Mouse (Mus musculus): ENCODE measurements around the gene Ferd3l. TPM values are rescaled to one million over a fixed set of nuclear protein-coding genes. Genes with fewer than 3 reads are reported as not detected.

The Ferd3l gene
- not detected for polyA plus RNA-seq (2012; fragmentation: generic; extraction: Trizol)
- long read RNA-seq, experiment 1 = 0 reads
- long read RNA-seq, experiment 2 = 0 reads

DNA sequence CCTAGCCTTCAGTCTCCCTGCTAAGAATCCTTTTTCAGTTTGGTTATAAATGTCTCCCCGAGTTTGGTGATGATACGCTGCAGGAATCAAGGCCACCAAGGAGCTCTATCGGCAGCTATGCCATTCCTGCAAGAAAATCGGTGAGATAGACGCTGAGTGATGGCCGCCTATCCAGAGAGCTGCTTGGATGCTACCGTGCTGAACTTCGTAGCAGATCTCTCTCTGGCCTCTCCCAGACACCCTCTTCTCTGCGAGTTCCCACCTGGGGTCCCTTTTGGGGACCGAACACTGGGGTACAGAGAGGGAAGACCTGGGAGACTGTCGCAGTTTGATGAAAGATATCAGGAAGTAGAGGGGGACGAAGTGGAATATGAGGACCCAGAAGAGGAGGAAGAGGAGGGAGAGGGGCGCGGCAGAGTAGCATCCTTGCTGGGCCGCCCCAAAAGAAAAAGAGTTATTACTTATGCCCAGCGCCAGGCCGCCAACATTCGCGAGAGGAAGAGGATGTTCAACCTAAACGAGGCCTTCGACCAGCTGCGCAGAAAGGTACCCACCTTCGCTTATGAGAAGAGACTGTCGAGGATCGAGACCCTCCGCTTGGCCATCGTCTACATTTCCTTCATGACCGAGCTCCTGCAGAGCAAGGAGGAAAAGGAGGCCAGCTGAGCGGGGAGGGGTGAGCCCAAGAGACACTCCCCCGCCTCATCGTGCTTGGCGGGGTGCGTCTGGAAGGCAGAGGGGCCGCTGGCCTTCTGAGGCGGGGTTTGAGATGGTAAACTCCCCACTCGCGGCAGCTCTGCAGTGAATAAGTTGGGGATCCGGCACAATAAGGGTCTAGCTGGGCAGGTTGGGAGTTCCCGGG is at the start of gene Ferd3l:
Gene Ferd3l, plus strand, starts transcription at position 95 of the 862 bp plus-strand sequence.
- Histone ChIP-seq H3ac (ENCODE audit: control insufficient read depth, insufficient read length, low read depth) (no peak within 1 kb of the TSS), H3K79me2 (ENCODE audit: control insufficient read depth, insufficient read depth) (no peaks in the 10 kb centered on the region)
- TF ChIP-seq MYOD1 (IDR thresholded peaks at IDR 0.05; ENCODE audit: control insufficient read depth, insufficient read length, low read depth) (no peak), CEBPB (IDR thresholded peaks at IDR 0.05; ENCODE audit: low read depth) (no peak), USF1 (IDR thresholded peaks at IDR 0.05; ENCODE audit: low read depth) (no peak), MYOG (IDR thresholded peaks at IDR 0.05; ENCODE audit: control insufficient read depth, extremely low read depth, insufficient read length) (no peak), CTCF (IDR thresholded peaks at IDR 0.05; ENCODE audit: control insufficient read depth, insufficient read depth, insufficient read length) (no peak), MAX (IDR thresholded peaks at IDR 0.05) (no peak), FOSL1 (IDR thresholded peaks at IDR 0.05; ENCODE audit: insufficient read depth, low read length, poor library complexity, severe bottlenecking) (no peak)

DNA sequence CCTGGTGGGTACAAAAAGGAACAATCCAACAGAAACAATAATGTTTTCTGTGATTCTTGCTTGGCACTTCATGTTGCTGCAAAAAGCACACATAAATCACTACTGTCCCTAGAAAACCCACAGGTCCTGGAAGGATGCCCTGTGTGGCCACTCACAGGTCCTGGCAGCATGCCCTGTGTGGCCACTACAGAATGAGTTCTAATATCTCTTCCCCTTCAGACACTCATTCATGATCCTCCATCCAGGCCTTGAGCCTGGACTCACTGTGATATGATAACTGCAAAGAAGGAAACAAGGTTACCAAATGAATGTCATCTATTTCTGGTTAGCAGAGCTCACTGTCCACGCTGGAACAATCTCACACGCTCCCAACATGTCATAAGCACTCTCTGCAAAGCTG is 34.3 kb upstream of the Ferd3l start:
- Histone ChIP-seq H3K79me3 (ENCODE audit: low read depth) (no peaks in the 10 kb centered on the region), H3K4me3 (ENCODE audit: insufficient read depth, poor library complexity, severe bottlenecking) (no peak overlapping the region), H3K36me3 (ENCODE audit: control insufficient read depth, insufficient read depth) (no peaks in the 10 kb centered on the region), H3K27me3 (ENCODE audit: control insufficient read depth, insufficient read depth, insufficient read length) (no peaks in the 10 kb centered on the region), H3K79me2 (ENCODE audit: control insufficient read depth, insufficient read depth) (no peaks in the 10 kb centered on the region), H3ac (ENCODE audit: control insufficient read depth, insufficient read length, low read depth) (no peak overlapping the region)
- TF ChIP-seq CEBPB (IDR thresholded peaks at IDR 0.05; ENCODE audit: low read depth) (no peak), MYOG (IDR thresholded peaks at IDR 0.05; ENCODE audit: control insufficient read depth, extremely low read depth, insufficient read length) (no peak), FOSL1 (IDR thresholded peaks at IDR 0.05; ENCODE audit: insufficient read depth, low read length, poor library complexity, severe bottlenecking) (no peak), USF1 (IDR thresholded peaks at IDR 0.05; ENCODE audit: low read depth) (no peak), CTCF (IDR thresholded peaks at IDR 0.05; ENCODE audit: control insufficient read depth, insufficient read depth, insufficient read length) (no peak), MYOD1 (IDR thresholded peaks at IDR 0.05; ENCODE audit: control insufficient read depth, insufficient read length, low read depth) (no peak), MAX (IDR thresholded peaks at IDR 0.05) (no peak)

More for the DNA sequence above, at the start of gene Ferd3l:
- Histone ChIP-seq H3K4me3 (ENCODE audit: insufficient read depth, poor library complexity, severe bottlenecking) (no peak within 1 kb of the TSS), H3K36me3 (ENCODE audit: control insufficient read depth, insufficient read depth) (no peaks in the 10 kb centered on the region), H3K79me3 (ENCODE audit: low read depth) (no peaks in the 10 kb centered on the region), H3K27me3 (ENCODE audit: control insufficient read depth, insufficient read depth, insufficient read length) (peaks cover 17% of the 10 kb centered on the region)

DNA sequence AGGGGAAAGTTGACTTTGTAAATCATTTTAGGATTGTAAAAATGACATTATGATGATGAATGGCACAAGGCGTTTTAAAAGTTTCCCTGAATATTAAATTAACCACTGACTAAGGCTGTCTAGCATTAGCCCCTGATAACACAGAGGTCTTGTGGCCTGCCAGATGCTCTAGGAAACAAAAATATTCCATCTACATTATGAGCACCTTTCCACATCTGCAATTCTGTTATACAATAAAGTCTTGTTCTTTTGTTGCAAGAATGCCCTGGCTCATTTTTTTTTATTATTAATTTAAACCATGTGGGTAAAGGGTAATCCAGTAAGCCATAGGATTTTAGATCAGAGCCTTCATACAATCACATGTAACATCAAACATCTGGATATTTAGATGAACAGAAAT is 33.6 kb upstream of the Ferd3l start:
- Histone ChIP-seq H3K27me3 (ENCODE audit: control insufficient read depth, insufficient read depth, insufficient read length) (no peaks in the 10 kb centered on the region), H3K79me3 (ENCODE audit: low read depth) (no peaks in the 10 kb centered on the region), H3ac (ENCODE audit: control insufficient read depth, insufficient read length, low read depth) (no peak overlapping the region), H3K79me2 (ENCODE audit: control insufficient read depth, insufficient read depth) (no peaks in the 10 kb centered on the region), H3K36me3 (ENCODE audit: control insufficient read depth, insufficient read depth) (no peaks in the 10 kb centered on the region), H3K4me3 (ENCODE audit: insufficient read depth, poor library complexity, severe bottlenecking) (no peak overlapping the region)
- TF ChIP-seq CEBPB (IDR thresholded peaks at IDR 0.05; ENCODE audit: low read depth) (no peak), FOSL1 (IDR thresholded peaks at IDR 0.05; ENCODE audit: insufficient read depth, low read length, poor library complexity, severe bottlenecking) (no peak), CTCF (IDR thresholded peaks at IDR 0.05; ENCODE audit: control insufficient read depth, insufficient read depth, insufficient read length) (no peak), MYOG (IDR thresholded peaks at IDR 0.05; ENCODE audit: control insufficient read depth, extremely low read depth, insufficient read length) (no peak), MAX (IDR thresholded peaks at IDR 0.05) (no peak), MYOD1 (IDR thresholded peaks at IDR 0.05; ENCODE audit: control insufficient read depth, insufficient read length, low read depth) (no peak), USF1 (IDR thresholded peaks at IDR 0.05; ENCODE audit: low read depth) (no peak)

DNA sequence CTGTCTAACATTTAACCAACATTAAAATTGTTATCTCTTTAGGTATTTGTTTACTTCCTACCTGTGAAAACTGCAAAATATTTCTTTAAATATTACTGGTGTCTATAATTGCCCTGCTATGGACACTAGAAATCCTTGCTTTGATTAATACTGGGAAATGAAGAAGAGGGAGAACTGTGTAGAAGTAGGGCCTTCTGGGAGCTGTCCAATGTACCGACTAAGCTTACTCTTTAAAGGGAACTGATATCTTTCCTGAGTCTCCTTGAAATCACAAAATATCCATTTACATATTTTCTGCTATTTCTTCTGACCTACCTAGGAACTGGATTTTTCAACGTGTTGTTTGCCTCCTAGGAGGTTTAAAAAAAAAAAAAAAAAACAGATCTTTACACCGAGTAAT is 1.5 kb upstream of the Ferd3l start:
- Histone ChIP-seq H3K79me3 (ENCODE audit: low read depth) (no peaks in the 10 kb centered on the region), H3ac (ENCODE audit: control insufficient read depth, insufficient read length, low read depth) (no peak overlapping the region), H3K79me2 (ENCODE audit: control insufficient read depth, insufficient read depth) (no peaks in the 10 kb centered on the region), H3K4me3 (ENCODE audit: insufficient read depth, poor library complexity, severe bottlenecking) (no peak overlapping the region), H3K27me3 (ENCODE audit: control insufficient read depth, insufficient read depth, insufficient read length) (peaks cover 17% of the 10 kb centered on the region), H3K36me3 (ENCODE audit: control insufficient read depth, insufficient read depth) (no peaks in the 10 kb centered on the region)
- no peak for TF ChIP-seq MYOG (IDR thresholded peaks at IDR 0.05; ENCODE audit: control insufficient read depth, extremely low read depth, insufficient read length)
- no peak for TF ChIP-seq USF1 (IDR thresholded peaks at IDR 0.05; ENCODE audit: low read depth)
- no peak for TF ChIP-seq CTCF (IDR thresholded peaks at IDR 0.05; ENCODE audit: control insufficient read depth, insufficient read depth, insufficient read length)
- TF ChIP-seq CEBPB (IDR thresholded peaks at IDR 0.05; ENCODE audit: low read depth) = no peak
- no peak for TF ChIP-seq MYOD1 (IDR thresholded peaks at IDR 0.05; ENCODE audit: control insufficient read depth, insufficient read length, low read depth)

DNA sequence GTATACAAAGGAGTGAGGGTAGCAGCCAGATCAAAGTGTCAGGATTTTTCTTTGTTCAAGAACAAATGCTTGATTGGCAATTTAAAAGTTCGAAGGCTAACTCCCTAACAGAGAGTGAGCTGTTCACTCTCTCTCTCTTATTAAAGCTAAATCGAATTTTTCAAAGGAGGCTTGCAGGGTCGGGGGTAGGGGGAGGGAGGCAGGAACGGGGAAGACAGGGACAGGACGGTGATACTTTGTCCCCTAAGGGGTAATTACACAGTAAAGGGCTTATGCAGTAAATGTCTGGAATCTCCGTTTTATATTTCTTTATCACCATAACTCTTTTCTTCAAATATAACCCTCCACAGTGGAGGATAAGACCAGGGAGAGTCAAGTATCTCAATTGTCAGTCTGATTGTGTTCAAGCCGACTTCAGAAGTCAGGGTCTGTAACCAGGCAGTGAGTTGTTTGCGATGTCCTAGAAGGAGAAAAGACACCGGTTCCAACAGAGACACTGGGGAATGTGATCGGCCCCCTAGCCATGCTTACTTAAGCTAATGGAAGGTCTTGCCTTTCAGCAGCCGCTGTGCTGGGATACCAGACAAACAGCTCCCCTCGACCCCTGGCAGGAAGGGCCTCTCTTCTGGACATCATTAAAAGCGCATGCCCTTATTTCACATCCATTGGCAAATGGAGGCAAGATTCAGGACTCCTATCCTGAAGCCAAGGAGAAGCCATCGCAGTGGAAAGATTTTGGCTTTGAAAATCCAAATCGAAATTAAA is 709 bp upstream of the Ferd3l start:
- peaks cover 17% of the 10 kb centered on the region for H3K27me3 ChIP-seq (ENCODE audit: control insufficient read depth, insufficient read depth, insufficient read length)
- no peak overlapping the region for H3ac ChIP-seq (ENCODE audit: control insufficient read depth, insufficient read length, low read depth)
- no peaks in the 10 kb centered on the region for H3K79me2 ChIP-seq (ENCODE audit: control insufficient read depth, insufficient read depth)
- no peaks in the 10 kb centered on the region for H3K36me3 ChIP-seq (ENCODE audit: control insufficient read depth, insufficient read depth)
- no peak overlapping the region for H3K4me3 ChIP-seq (ENCODE audit: insufficient read depth, poor library complexity, severe bottlenecking)
- TF ChIP-seq MAX (IDR thresholded peaks at IDR 0.05) (no peak), MYOG (IDR thresholded peaks at IDR 0.05; ENCODE audit: control insufficient read depth, extremely low read depth, insufficient read length) (no peak), CEBPB (IDR thresholded peaks at IDR 0.05; ENCODE audit: low read depth) (no peak), USF1 (IDR thresholded peaks at IDR 0.05; ENCODE audit: low read depth) (no peak), FOSL1 (IDR thresholded peaks at IDR 0.05; ENCODE audit: insufficient read depth, low read length, poor library complexity, severe bottlenecking) (no peak), CTCF (IDR thresholded peaks at IDR 0.05; ENCODE audit: control insufficient read depth, insufficient read depth, insufficient read length) (no peak), MYOD1 (IDR thresholded peaks at IDR 0.05; ENCODE audit: control insufficient read depth, insufficient read length, low read depth) (no peak)
- no peaks in the 10 kb centered on the region for H3K79me3 ChIP-seq (ENCODE audit: low read depth)

Data from C2C12 (cell line).